Mouse (Mus musculus): ENCODE measurements around the gene Mfsd13b.
"Not testable (repeated sequence)": the region's sequence is repeated elsewhere in the genome, so short reads cannot be mapped to it uniquely, and the experiment has no call there.

Gene Mfsd13b

DNA sequence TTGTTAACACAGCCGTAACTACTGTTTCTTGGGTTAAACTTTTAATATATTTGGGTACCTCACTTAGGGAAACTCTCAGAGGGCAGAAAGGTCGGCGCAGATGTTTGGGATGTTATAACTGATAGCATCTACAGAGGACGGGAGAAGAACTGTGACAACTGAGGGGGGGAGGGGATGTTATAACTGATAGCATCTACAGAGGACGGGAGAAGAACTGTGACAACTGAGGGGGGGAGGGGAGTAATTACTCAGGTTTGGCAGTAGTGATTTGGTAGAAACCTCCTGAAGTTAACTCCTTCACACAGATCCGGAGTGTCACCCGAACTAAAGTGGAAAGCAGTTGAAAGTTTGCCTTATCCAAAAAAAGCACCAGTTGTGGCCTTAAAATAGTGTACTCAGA, 659 bp downstream of the Mfsd13b start:
- no peak for DNase-seq (ENCODE audit: low spot score in 2 of 2)

DNA sequence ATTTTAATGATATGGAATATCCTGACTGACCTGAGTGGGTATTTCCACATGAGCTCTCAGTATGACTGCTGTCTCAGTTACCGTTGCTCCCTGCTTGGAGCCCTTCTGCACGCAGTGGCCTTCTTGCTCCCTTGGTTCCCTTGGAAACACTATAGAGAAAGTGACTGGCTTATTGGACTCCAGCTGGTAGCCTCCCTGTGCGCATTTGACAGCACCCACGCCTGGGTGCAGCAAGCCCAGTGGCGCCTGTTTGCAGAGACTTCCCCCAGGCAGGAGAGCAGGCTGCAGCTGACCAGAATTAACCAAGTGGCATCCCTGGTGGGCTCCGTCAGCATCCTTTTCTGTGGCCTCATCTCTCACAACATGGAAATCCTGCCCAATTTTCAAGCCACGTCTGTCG, 8.9 kb downstream of the Mfsd13b start:
- DNase-seq (ENCODE audit: low spot score in 2 of 2): no peak

DNA sequence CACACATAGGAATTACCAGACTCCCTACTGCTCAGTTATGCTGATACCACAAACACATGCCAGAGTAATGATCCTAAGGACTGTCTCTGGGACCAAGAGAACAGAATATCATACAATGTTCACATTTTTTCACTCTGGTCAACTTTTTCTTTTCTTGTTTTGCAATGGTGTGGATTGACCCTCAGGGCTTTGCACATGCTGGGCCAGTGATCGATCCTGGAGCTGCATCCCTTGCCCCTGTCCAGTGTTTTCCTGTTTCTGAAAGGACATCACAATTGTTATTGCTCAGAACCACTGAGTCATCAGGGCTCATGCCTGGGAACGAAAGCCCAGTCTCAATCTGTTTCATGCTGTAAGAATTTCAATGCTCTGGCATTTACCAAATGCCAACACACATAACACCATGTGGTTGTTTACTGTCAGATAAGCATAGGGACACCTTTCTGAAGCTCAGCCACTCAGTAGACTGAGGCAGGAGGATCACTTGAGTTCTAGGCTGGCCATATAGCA, 16.8 kb downstream of the Mfsd13b start:
- DNase-seq (ENCODE audit: low spot score in 2 of 2): no peak

DNA sequence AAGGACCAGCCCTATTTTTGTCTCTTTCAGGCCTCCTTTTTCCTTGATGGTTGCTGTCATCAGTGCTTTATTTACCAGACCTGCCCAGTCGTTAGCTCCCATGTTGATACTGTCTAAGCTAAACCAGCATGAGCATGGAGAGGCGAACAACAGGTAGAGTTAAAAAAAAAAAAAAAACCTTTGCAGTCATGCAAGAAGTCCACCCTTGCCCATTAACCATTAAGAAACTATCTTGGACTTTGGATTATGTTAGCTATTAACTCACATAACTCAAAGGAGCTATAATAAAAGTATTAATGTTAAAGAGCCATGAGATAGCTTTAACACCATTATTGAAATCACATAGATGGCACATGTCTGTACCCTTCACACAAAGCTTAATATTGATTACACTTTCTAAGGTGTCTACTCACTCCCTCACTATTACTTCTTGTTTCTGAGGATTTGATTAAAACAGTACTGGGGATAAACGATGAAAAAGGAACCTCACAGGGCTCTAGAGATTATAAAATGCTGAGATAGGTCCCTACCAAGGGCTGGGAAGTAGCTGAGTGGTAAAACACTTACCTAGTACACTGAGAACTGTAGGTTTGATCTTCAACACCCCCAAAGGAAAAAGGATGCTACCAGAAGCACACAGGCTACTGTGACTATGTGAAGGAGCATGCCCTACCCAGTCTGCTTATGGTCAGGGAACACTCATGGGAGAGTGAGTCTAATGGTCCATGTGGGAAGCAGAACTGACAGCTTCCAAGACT, 17.9 kb downstream of the Mfsd13b start:
- DNase-seq (ENCODE audit: low spot score in 2 of 2): no peak

DNA sequence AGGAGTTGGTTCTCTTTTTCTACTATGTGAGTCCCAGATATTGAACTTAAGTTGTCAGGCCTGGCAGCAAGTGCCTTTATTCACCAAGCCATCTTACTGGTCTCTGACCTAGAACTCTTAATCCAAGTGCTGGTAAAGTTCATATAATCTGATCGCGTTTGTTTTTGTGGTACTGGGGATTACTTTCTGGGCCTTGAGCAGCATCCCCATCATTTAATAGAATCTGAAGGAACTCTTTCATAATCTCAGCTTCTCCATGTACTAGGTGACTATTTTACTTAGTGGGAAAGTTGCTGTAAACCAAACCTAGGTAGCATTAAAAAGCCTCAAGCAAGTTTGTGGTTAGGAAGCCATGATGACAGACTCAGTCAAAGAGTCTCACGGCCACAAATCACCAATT, 19.6 kb downstream of the Mfsd13b start:
- no peak for DNase-seq (ENCODE audit: low spot score in 2 of 2)

DNA sequence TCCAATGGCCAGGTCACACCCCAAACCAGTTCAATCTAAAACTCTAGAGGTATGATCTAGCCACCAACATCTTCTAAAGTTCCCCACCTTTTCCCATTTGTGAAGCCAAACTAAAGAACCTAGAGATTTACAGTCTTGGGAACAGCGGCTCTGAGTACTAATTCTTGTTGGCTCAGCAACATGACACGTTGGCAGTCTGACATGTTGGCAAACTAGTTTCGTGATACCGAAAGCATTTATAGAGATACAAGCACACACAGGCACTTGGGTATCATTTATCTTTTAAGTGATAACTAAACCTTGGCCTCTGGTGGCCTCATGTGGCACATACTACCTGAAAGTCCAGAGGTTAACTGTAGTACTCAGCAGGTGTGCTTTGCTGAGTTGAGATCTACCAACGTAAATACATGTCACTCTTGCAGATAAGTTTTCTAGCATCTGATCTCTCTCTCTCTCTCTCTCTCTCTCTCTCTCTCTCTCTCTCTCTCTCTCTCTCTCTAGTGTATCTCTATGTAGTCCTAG, 20.2 kb downstream of the Mfsd13b start:
- DNase-seq (ENCODE audit: low spot score in 2 of 2): no peak

DNA sequence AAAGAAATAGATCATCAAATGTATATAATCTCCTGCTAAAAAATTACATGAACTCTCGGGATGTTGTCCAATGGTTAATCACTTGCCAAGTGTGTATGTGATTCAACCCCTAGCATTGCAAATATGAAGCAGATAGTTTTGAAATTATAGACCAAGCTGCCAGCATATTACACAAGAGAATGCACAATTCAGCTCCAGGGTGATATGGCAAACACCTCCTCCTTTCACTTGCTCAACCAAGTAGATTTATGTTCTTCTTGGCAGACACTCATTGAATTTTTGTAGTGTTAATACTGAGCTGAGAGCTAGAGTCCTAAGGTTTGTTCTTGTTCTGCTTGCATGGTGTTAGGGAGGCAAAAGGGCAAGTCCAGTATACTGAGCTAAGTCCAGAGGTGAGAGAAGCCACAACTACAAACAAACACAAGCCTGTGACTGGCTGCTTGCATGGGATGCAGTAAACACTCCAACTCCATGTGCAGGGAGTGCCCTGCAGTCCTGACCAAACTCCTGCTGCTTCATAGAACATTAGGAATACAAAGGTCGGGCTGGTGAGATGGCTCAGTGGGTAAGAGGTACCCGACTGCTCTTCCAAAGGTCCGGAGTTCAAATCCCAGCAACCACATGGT, 21.6 kb downstream of the Mfsd13b start:
- DNase-seq (ENCODE audit: low spot score in 2 of 2): no peak

DNA sequence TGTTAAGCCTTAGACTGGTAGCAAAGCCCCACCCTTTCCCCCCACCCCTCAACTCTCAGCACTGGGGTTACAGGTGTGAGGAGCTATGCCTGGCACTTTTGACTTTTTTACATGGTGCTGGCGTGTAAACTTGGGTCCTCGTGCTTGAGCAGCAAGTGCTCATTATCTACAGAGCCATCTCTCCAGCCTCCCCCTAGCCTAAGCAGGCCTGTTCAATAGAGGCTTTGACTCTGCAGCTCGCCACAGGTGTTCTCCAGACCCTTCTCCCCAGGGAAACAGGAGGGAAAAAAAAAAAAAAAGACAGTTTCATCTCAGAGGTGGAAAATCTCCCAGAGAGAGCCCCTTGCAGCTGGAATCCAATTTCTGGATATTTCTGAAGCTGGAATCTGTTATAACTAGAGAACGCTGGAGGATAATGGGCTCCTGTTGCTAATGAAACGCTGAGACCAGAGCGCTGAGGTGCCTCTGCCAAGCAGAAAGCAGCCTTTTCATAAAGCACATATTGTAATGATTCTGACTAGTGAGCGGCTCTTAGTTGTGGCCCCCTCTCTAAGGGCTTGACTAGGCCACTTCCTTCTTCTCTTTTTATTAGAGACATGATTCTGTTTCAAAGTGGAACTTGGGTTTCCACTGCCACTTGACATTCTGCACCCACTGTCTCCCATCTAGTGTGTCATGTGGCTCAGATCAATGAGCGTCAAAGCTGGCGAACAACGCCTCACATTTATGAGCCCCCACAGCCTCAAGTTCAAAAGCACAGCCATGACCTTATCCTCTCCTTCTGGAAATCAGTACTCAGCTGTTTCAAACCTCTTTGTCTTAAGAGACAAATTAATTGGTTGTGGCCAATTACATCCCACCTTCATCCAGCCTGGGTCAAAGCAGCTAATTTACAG, 29.7 kb downstream of the Mfsd13b start:
- no peak for DNase-seq (ENCODE audit: low spot score in 2 of 2)

DNA sequence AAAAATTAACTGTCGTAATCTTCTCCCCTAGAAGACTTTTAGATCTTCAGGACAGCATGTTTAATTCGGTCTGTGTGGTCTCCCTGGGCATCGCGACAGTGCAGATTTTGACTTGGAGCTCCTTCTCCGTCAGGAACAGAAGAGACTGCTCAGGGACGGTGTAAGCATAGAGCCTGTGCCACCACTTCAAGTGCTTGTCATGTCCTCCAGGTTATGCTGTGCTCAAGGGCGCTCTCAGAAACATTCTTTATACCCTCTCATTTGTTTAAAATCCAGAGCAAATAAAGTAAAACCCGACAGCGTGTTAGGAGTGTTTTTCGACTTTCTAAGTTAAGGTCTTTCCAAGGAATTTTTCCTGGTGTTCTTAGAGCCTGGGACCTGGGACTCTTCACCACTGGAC, 32.2 kb downstream of the Mfsd13b start:
- DNase-seq (ENCODE audit: low spot score in 2 of 2): no peak

DNA sequence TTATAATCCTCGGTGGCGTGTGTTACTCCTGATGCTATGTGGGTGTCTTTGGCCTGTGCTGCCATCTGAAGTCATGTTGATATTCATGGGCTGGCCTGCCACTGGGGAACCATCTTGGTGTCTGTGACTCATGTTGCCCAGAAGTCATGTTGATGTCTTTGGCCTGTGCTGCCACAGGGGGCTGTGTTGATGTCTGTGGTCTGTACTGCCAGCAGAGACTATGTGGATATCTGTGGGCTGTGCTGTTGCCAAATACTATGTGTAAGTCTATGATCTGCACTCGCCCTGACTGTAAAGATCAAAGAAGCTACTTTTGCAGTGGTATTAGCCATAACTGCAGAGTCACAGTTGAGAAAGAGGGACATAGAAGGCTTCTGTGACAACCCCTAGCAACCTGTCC, 36.5 kb downstream of the Mfsd13b start:
- no peak for DNase-seq (ENCODE audit: low spot score in 2 of 2)

DNA sequence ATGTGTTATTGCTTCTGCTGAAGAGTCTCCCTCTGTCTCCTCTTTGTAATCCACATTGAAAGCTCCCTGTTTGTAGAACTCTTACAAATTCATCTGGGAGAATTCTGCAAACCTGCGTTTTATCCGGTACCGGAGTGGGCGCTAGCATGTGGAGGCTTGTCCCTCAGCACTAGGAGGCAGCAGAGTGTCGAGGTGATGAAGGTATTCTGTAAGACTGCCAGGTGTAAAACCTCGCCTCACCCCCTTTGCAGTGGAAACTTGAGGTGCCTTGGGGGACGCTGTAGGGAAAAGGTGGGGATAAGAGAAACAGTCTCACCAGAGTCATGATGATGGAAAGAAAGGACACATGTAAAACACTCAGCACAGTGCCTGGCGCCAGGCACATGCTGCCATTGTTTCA, 38.0 kb downstream of the Mfsd13b start:
- DNase-seq (ENCODE audit: low spot score in 2 of 2): no peak

DNA sequence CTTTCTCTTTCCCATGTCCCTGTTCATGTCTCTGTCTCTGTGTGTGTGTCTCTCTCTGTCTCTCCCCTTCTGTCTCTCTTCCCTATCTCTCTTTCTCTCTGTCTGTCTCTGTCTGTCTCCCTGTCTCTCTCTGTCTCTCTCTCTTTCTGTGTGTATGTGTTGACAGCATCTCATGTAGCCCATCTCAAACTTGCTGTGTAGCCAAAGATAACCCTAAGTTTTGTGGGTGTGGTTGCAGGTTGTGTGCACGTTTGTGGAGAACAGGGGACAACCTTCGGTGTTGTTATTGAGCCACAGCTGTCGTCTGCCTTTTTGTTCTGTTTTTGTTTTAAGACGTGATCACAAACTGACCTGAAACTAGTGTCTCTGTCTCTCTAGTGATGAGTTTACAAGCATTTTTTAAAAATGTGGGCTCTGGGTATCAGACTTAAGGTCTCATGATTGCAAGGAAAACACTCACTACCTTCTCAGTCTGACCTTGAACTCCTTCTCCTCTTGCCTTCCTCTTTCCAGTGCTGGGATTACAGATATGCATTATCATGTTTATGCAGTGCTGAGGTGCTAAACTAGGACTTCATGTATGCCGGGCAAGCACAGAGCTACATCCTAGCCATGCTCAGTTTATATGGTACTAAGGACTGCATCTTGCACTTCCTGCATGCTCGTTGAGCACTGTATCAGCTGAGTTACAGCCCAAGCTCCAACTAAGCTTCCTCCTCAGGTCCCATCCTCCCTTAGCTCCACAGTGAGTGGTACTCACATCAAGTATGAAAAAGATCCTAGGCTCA, 43.1 kb downstream of the Mfsd13b start:
- no peak for DNase-seq (ENCODE audit: low spot score in 2 of 2)

DNA sequence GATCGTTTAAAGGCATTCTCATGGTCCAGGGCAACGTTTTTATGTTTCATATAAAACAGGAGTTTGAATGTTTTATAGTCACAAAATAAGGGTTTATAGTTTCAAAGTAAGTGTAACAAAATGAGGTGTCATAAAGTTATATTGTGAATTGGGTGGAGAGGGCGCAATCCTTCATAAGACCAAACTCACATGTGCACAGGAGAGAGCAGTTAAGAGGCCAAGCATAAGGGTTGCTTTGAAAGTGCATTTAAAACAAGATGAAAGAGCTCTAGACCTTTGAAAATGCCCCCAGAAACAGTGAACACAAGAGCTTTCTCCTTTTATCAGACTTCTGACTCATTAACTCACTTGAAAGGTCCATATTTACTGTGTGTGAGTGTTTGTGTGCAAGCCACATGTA, 44.0 kb downstream of the Mfsd13b start:
- no peak for DNase-seq (ENCODE audit: low spot score in 2 of 2)

DNA sequence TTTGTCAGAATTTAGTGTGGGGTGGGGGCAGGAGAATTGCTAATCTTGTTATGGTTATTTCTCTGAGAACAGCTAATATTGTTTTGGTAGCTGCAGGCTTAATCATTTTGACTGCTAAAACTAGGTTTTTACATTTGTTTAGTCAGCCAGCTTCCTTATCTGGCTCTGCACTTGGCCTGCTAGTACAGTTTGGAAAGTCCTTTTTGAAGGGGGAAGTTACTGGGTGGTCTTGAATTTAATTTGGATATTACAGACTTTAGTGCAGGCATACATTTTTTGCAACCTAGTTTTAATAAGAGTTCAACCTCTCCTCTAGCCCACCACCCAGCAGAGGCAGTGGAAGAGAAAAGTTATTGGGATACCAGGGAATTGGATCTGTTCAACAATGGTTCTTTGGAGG, 47.6 kb downstream of the Mfsd13b start:
- not testable (repeated sequence) for DNase-seq (ENCODE audit: low spot score in 2 of 2)

DNA sequence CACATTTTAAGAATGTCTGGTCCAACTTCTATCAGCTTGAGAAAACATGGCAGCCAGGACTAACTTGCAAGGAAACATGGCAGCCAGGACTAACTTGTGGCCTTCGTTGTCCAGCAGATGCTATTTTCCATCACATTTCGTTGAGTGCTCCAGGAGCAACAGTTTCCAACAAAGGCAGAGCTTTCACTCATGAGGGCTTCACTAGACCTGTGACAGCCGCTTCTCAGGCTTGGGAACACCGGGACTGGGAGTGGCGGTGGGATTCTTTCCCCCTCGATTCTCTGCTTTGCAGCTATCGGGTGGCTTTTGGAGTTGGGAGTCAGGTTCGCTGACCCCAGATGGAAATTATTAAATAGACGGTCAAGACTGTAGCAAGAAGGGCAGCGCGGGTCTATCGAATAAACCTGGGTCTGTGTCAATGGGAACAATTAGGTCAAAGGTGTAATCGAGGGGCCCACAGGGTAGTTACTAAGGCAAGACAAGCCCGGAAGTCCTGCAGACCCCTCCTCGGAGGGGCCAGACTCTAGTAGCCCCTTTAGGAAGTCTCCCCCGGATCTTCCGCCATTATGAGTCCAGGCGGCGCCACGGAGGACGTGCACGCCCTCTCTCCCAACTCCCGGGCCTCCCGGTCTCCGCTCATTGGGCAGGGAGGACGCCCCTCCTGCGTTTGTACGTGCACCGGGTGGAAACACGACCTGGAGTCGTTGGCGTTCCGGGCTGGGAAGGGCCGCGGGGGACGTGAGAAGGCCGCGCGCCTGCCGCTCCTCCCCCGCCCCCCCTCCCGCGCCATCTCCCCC, 51.7 kb downstream of the Mfsd13b start, which contains the start of gene Mettl9:
Gene Mettl9, plus strand, starts transcription at position 590 of the 797 bp plus-strand sequence.
- DNase-seq (ENCODE audit: low spot score in 2 of 2): peak; percentile 94 to 98

DNA sequence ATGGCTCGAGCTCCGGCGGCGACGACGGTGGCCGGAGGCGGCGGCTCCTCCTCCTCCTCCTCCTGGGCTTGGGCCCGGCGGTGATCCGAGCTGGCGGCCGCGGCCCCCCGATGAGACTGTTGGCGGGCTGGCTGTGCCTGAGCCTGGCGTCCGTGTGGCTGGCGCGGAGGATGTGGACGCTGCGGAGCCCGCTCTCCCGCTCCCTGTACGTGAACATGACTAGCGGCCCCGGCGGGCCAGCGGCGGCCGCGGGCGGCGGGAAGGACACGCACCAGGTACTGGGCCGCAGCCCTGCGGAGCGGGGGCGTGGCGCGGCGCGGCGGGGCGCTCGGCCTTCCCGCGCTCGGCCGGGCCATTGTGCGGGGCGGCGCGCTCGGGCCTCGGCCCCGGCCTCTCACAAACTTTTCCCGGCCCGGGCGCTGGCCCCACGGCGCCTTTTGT, 52.4 kb downstream of the Mfsd13b start:
- DNase-seq (ENCODE audit: low spot score in 2 of 2): no peak

DNA sequence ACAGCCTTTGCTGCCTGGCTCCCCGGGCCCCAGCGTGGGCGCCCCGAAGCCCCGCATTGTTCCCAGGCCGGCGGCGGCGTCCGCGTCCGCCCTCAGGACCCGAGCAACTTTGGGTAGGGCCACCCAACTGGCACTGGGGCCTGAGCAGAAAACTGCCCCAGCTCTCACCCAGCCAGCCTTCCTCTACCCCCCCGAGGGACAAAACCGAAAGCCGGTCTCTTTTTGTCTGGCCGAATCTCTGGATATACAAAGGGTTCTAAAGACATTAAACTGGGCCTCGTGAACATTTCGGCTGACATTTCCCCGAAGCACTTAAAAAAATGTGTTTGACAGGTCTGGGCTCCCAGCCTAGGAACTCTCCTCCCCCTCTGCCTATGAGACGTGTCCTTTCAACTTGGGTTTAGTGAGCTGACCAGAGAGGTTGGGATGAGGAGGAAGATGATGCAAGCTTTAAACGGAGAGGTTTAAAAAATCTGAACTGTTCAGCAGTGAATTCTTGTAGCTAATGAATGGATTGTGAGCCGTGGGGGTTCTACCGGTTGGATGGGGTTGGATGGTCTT, 52.9 kb downstream of the Mfsd13b start:
- no peak for DNase-seq (ENCODE audit: low spot score in 2 of 2)

DNA sequence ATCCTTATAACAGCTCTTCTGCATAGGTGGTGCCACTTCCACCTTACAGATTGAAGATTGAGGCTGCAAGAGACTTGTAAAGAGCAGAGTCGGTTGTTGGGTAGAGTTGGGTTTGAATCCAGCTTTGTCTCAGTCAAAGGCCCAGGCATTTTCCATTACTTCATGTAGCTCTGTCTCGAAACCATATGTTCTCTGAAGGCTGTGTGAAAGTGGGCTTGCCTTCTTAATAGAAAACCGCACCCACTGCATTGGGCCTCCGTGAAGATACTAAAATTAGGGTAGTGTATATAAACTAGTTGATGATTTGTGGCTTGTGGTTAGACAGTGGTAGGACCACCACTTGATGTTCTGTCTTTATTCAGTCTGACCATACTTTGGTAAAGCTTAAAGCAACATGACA, 58.3 kb downstream of the Mfsd13b start:
- no peak for DNase-seq (ENCODE audit: low spot score in 2 of 2)

DNA sequence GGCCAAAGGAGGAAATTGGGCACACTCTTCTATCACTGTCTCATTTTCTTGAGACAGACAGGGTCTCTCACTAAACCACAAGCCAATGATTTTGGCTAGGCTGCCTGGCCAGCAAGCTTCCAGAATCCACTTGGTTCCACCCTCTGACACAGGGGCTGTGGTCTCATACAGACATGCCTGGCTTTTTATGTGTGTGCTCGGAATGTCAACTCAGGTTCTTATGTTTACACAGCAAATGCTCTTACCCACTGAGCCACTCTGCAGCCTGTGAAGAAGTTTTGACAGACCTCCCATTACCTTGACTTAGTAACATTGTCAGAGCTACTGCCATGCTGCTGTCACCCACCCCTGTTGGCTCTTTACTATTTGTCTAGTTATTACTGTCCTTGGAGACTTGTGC, 59.7 kb downstream of the Mfsd13b start:
- DNase-seq (ENCODE audit: low spot score in 2 of 2): no peak

DNA sequence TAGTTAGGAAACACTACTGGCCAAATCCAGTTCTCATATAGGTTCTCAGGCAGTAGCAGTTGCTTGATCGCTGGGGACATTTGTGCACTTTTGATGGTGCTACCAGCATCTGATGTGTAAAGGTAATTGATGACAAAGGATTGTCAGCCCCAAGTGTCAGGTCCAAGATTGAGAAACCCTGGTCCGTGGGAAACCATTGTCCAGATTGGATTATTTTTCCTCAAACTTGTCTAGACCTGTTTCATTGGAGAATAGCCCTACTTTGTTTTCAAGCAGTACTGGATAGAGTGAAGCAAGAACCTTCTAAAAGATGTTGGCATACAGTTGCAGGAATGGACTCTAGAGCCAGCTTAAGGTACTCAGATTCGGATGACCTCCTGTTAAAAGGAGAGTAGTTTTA, 60.7 kb downstream of the Mfsd13b start:
- no peak for DNase-seq (ENCODE audit: low spot score in 2 of 2)

All from spleen, postnatal 4 days (tissue).